Mouse (Mus musculus) kidney, postnatal 25 days (tissue): ENCODE data around the gene Phb.
A peak's percentile ranks its signal among the peaks of the same experiment; 100 is the strongest.

Experiments
- DNase-seq, 2 experiments: peaks; one replicate each; pipeline ENCODE4 v3.0.0; 2021; ENCODE audit warnings: mixed read lengths in 2 of 2

Gene Phb

GRCm38 (mm10) chr11:95666529-95667149 is at the start of gene Phb:
Phb (plus strand) TSS chr11:95666957.
- DNase-seq: peak; percentile 96 to 98

GRCm38 (mm10) chr11:95617785-95618465 is 48.8 kb upstream of the Phb start:
- DNase-seq: peak in 1 of 2 experiments; percentile 32

DNA sequence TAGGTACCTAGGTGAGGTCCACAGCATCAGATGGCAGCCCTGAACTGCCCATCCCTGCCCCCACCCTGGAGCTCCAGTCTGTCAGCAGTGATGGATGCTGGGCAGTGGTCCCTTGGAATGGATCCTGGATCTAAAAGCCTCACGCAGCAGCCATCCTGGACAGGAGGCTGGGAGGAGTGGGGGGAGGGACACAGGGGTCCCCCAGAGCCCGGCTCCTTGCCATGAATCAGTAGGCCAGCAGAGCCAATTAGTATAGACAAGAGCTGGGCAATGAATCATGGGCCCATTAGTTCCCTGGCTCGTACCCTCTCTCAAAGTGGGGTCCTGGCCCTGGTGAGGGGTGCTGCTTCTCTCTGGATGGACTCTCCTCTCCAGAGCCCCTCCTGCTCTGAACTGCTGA is 47.7 kb upstream of the Phb start:
- DNase-seq: peak in 1 of 2 experiments; percentile 35

DNA sequence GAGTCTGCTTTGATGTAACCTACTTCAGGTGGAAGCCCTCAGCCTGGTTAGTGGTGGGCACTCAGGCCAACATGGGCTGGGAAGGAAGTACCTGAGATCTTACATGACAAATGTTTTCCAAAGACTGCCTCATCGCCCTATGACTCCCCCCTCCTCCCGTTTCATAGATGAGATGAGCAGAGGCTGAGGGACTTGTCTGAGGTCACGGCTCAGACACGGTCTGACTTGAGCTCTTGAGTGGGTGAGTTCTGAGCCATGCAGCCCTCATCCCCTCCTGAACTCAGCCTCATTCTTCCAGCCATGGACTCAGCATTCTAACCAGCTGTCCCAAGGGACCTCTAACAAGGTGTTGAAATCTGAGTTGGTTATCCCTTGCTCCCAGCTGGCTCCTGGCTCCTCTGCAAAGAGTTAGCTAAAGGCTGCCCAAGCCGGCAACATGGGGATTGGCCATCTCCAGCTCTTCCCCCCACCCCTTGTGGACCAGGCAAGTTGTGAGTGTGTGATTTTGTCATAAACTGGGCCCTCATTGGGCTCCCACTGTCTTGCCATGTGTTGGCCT is 46.8 kb upstream of the Phb start:
- DNase-seq: peak in 1 of 2 experiments; percentile 30

GRCm38 (mm10) chr11:95621010-95621409 is 45.7 kb upstream of the Phb start:
- DNase-seq: peak; percentile 49 to 69

- peak in 1 of 2 experiments; percentile 12 for DNase-seq
Observed at GRCm38 (mm10) chr11:95621541-95622130, 45.1 kb upstream of the Phb start.

GRCm38 (mm10) chr11:95622426-95622825 is 44.3 kb upstream of the Phb start:
- peak in 1 of 2 experiments; percentile 24 for DNase-seq

DNA sequence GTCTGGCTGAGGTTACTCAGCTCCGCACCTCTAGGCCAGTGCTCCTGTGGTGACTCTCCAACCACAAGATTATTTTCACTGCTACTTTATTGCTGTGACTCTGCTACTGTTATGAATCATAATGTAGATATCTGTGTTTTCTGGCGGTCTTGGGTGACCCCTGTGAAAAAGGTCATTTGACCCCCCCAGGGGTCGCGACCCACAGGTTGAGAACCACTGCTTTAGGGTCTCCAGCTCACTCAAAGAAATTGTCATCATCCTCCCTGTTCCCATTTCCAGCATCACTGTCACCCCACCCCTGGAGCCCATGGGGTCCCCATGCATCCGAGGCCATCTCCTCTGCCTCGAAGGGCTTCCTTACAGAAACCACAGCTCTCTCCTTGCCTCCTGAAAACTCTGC is 36.2 kb upstream of the Phb start:
- DNase-seq: no peak

DNA sequence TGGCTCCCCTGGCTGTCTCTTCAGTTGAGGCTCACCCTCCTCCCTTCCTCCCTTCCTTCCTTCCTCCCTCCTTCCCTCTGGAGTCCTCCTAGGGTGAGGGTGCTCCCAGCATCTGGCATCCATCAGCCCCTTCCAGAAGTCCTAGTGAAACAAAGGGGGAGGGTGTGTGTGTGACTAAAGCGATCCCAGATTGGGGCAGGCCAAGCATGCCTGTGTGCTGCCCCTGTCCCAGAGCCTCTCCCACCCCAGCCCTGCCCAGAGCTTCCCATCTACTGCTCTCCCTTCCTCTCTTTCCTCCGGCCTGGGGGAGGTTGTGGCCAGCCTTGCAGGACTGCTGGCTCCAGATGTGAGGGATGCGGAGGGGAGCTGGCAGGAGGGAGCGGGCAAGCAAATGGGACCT is 35.5 kb upstream of the Phb start:
- no peak for DNase-seq

GRCm38 (mm10) chr11:95632474-95632873 is 34.3 kb upstream of the Phb start:
- no peak for DNase-seq

GRCm38 (mm10) chr11:95633512-95634000 is 33.2 kb upstream of the Phb start:
- DNase-seq: no peak

DNA sequence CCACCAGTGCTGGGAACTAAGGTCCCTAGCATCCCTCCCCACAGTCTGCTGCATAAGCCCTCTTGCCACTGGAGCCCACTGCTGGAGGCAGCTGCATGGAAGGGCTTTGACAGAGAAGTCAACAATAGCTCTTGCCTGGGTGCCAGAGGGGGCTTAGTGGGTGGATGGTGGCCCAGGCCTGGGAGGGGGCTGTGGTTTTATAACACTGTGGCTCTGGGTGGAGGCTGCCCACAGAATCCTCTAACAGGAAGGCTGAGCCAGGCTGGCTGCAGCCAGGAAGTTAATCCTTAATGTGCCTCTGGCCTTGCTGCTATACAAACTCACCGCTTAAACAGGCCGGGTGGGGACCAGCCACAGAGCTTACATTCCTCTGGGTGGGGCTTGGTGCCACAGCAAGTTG is 31.7 kb upstream of the Phb start:
- DNase-seq: no peak

- DNase-seq: no peak
Observed at GRCm38 (mm10) chr11:95640751-95641150, 26.0 kb upstream of the Phb start.

- peak in 1 of 2 experiments; percentile 21 for DNase-seq
Observed at GRCm38 (mm10) chr11:95642534-95643280, 24.1 kb upstream of the Phb start.

DNA sequence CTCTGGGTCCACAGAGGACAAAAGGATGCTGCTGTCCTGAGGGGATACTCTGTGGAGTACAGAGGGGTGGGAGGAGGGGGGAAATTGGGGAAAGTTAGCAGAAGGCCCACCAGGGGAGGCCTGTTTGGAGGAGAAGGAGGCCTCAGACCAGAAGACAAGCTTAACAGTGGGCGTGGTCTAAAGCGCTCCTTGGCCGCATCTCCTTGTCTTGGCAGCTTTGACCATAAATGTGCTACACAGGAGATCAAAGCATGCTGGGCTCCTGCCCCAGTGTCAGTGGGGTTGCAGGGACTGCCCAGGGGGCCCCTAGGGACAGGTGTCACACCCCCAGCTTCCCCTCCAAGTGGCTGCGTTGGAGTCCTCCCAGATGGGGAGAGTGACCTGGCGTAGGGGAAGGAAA is 22.9 kb upstream of the Phb start:
- no peak for DNase-seq

DNA sequence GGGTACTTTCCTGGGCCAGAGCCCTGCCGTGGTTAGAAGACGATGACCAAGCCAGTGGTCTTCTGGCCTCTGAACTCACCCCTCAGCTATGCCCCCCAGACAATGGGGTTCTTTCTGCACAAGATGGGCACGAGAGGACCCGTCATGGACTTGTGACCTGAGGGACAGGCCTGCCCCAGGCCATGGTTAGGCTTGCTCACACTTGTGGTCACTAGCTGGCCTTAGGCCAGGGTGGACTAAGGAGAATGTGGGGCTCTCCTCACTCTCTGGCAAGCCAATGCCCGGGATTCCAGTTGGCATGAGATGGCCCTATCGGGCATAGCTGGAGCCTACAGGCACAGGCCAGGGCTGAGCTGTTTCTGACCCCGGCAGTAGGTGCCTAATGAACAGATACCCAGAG is 22.4 kb upstream of the Phb start:
- DNase-seq: no peak

DNA sequence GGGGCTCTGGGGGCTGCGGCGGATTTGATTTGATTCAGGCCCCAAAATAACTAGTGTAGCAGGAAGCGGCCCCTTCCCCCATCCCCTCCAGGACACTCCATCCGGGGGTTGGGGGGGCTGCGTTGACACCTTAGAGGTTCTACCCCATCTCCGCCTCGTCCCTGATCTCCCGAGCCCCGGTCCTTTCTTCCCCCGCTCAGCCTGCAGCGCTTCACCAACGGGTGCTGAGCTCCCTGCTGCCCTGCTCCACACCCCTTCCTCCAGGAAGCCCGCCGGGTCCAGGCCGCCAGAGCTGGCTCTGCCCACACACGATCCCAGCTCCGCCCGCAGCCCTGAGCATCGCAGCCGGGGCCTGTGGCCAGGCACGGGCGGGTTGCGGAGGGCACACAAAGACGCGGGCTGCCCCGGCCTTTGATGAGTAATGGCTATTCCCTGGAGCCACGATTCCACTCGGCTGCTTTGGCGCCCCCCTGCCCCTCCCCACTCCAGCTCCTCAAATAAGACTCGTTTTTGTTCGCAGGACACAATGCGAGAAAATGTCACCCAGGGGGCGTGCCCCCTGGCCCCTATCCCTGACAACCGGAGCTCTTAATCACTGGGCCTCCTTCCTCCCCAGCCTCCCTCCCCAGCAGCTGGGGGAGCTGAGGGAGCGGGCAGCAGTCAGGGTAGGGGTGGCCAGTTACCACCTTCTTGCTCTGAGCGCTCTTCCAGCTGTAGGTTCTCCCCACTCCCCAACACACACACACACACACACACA is 21.2 kb upstream of the Phb start:
- no peak for DNase-seq

DNA sequence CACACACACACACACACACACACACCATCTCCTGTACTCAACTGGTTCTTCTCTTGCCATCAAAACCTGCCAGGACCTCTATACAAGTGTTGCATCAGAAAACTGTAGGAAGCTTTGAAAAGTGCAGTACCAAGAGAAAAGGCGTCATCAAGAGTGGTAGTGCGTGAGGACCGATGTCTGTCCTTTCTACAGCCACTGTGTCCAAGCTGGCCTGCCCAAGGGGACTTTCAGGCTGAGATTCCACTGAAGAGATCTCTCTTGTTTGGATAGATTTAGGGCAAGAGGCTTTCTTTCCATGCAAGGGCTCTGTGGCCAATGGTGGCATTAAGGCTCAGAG is 20.6 kb upstream of the Phb start:
- no peak for DNase-seq

- no peak for DNase-seq
Observed at GRCm38 (mm10) chr11:95647791-95648190, 19.0 kb upstream of the Phb start.

GRCm38 (mm10) chr11:95648827-95649226 is 17.9 kb upstream of the Phb start:
- peak; percentile 78 to 88 for DNase-seq

- DNase-seq: no peak
Observed at GRCm38 (mm10) chr11:95649560-95649959, 17.2 kb upstream of the Phb start.

- no peak for DNase-seq
Observed at GRCm38 (mm10) chr11:95650001-95650400, 16.8 kb upstream of the Phb start.
